Mouse (Mus musculus) erythroblast, adult 5-6 weeks (primary cell): Measurements from ENCODE around the gene Sp3. TPM values are rescaled to one million over a fixed set of nuclear protein-coding genes. Genes with fewer than 3 reads are reported as not detected.
"Not testable (repeated sequence)": the region's sequence is repeated elsewhere in the genome, so short reads cannot be mapped to it uniquely, and the experiment has no call there.

Experiments
- ATAC-seq: replicated peaks from 2 replicates; pipeline ENCODE4 v1.8.0; 2016; ENCODE audit warnings: moderate number of reproducible peaks, mild to moderate bottlenecking, moderate TSS enrichment, inconsistent platforms; ENCODE audit not compliant: poor library complexity, low FRiP score, severe bottlenecking
- total RNA-seq, 2 experiments: library from RNA; stranded (forward) in 1 of 2; stranded (reverse) in 1 of 2; fragments of 150-400 nt in 1 of 2; fragments of 200-764, 138-1000 nt in 1 of 2; gene quantifications; 2 replicates each; pipeline versions ENCODE4 v1.2.3 to v1.2.4; 2015 to 2017; ENCODE audit warnings: low replicate concordance in 2 of 2

Gene Sp3
- 55.8 and 86.7 TPM in 2 replicates for total RNA-seq (2015; ENCODE audit: low replicate concordance)
- 115 and 140 TPM in 2 replicates for total RNA-seq (2017; ENCODE audit: low replicate concordance)

DNA sequence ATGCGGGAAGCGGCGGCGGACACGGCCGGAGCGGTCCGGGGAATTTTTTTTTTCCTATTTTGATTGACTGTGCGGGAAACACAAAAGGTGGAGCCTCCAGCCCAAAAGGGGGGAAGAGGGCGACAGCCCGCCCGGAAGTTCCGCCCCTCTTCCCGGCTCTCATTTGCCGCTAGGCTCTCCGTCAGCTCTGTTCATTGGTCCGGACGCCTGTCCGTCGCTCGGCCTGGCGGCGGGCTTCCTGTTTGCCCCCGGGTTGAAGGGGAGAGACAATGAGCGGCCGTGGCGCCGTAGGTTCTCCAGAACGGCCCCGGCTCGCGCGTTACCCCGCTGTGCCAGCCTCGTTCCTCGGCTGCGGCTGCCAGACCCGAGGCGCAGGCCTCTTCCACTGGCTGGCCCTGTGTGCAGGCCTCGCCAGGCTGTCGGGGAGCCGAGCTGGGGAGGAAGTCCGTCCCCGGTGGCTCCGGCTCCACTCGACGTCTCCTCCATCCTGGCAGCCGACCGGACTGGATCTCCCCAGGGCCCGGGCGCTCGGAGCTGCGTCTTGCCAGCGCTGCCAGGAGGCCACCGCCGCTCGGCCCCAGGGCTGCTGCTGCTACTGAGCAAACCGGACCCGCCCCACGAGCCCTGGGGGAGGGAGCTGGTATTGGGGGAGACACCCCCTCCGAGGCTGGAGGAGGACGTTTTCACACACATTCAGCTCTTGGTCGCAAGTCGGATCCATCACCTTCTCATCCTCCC is at the start of gene Sp3:
Gene Sp3 (minus strand): TSS at position 110 of the 738 bp plus-strand sequence.
- ATAC-seq = peak; percentile 85

DNA sequence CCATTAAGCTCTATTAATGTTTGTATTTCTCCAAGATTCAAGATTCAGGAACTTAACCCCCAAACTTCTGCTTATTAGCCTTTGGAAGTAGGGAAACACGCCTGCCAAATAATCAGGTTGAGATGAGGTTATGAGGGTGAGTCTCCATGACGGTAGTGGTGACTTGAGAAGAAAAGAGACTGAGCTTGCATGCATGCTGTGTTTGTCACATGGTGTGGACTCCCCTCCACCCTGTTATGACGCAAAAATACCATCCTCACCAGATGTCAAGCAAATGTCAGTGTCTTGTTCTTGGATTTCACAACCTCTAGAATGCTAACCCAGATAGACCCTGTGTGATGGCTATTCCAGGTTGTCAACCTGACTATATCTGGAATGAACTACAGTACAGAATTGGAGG is 49.6 kb upstream of the Sp3 start:
- ATAC-seq = no peak

DNA sequence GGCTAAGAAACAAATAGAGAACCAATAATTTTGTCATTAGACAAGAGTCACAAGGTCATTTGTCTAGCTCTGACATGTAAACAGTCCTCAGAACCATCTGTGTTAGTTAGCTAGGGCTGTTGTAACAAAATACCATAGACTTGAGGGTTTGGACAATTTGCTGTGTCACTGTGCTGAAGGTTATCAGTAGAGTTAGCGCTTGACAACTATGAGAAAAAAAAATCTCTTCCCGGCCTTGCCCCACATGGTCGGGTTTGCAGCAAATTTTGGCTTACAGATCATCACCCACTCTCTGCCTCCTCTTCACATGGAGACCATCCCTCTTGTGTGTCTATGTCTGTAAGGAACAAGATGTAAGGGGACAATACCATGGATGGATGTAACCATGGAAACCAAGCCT is 47.8 kb upstream of the Sp3 start:
- ATAC-seq = peak; percentile 27; the same call in 1 of the 2 replicates

DNA sequence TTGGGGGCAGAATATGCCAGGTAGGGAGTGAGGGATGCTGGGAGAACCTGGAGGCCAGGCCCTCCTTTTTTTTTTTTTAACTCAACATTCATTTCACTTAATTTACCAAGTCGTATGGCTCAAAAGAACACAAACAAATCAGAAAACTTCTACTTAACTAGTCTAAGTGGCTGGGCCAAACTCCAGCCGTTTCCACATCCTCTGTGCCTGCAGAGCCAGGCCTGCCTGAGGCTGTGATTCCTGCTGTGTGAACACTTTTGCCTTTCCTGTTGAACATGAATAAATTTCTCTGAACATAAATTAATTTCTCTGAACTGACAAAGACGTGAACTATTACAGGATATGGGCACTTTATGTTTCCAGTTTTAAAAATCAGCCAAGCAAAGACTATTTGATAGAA is 46.9 kb upstream of the Sp3 start:
- no peak for ATAC-seq

DNA sequence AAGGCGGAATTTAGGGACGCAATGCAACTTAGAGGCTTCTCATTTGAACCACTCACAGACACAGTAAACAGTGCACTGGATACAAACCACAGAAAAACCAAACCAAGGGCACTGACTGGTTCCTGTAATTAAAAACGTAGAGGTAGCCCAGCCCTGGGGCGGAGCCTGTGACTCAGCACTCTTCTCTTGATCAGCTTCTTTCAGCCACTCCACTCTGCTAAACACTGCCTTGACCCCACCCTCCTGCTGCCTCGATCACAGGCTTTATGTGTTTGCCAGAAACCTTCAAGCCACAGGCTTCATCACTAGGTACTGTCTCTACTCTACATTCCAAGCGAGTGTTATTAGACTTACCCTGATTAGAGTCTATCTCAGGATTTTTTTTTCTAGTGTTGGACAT is 43.6 kb upstream of the Sp3 start:
- peak; percentile 94 for ATAC-seq

DNA sequence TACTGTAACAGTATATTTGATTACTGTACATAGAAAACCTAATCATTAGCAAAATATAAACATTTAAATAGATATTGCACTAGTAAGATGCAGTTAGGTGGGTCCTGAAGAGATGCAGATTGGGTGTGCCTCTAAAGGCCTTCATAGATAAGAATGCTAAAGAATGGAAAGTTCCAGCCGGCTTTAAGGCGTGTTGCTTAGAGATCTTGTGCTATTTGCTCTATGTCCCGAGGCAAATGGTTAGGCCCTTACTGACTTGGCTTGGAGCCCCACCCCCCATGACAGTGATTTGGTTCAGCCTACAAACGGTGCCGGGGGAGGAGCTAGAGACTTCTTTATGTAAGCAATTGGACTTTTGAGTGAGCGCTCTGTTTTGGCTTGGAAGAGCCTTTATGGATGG is 40.8 kb upstream of the Sp3 start:
- peak; percentile 78 for ATAC-seq

DNA sequence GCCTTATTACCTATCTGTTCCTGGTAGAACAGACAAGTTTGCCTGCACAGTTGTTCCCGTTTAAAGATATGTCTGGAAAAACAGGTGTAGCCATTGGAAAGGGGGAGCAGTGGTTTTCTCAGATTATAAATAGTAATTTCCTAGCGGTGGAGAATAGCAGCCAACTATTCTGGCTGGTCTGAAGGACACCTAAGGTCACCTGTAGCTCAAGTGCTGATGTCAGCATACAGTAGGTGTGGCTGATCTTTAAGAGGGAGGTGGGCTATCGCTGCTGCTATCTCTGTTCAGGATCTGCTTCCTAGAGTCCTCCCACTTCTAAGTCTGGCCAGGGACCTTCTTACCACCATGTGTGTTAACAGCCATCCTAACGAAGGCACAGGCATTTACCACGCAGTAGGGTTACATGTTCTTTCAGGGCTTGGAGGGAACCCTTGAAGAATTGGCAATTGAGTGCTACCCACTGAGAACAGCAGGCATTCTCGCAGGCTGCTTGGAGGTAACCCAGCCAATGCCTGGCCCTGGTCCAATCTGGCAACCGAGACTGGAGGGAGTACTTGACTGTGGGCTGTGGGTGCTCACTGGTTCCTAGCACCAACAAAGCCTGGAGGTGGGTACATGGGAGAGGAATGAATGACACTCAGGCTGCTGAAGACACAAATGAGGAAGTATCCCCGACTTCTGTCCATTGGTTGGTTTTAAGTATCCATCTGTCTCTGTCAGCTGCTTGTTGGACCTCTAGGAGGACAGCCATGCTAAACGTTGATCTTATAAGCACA is 39.3 kb upstream of the Sp3 start:
- ATAC-seq = no peak

DNA sequence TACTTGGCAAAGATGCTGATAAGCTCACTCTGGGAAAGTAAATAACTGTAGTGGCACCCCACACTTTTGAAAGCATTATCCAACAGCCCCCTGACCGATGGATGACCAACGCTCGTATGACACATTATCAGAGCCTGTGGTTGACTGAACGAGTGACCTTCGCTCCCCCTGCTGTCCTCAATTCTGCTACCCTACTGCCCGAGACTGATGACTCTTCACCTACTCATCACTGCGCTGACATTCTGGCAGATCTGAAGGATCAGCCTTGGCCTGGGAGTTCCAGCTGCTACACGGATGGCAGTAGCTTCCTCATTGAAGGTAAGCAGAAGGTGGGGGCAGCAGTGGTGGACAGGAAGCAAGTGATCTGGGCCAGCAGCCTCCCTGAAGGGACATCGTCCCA is 33.8 kb upstream of the Sp3 start:
- ATAC-seq = not testable (repeated sequence)

DNA sequence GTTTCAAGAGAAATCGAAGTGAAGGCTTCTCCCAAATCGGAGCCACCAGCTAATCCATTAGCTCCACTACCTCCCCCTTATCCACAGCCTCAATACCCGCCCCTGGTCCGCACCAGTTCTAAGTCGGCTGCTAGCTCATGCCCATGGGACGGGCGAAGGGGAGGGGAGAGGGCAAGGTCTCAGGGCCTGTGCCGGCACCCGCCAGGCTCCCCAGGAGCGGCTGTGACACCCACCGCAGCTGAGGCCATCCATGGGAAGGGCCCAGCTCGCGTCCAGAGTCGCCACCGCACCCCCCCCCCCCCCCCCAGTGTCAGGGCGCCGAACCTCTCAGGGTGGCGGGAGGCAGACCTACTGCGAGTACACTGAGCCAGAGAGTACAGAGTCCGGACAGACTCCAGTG is 32.4 kb upstream of the Sp3 start:
- peak; percentile 55; the same call in 1 of the 2 replicates for ATAC-seq

DNA sequence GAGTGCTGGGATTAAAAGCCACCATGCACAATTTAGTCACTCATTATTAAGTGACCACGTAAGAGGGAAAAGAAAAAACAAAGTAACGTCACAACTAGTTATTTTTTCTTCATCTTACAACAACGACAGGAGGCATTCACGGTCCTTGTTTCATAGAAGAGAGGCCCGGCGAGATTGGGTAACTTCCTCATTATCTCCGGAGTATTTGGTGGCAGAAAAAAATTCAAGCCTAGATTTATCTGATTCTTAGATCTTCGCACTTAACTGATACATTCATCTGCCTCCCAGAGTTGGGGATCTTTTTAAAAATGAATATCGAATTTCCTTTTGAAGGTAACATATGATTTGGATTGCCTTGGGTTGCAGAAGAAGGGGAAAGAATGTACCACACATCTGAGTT is 27.2 kb upstream of the Sp3 start:
- ATAC-seq = no peak

DNA sequence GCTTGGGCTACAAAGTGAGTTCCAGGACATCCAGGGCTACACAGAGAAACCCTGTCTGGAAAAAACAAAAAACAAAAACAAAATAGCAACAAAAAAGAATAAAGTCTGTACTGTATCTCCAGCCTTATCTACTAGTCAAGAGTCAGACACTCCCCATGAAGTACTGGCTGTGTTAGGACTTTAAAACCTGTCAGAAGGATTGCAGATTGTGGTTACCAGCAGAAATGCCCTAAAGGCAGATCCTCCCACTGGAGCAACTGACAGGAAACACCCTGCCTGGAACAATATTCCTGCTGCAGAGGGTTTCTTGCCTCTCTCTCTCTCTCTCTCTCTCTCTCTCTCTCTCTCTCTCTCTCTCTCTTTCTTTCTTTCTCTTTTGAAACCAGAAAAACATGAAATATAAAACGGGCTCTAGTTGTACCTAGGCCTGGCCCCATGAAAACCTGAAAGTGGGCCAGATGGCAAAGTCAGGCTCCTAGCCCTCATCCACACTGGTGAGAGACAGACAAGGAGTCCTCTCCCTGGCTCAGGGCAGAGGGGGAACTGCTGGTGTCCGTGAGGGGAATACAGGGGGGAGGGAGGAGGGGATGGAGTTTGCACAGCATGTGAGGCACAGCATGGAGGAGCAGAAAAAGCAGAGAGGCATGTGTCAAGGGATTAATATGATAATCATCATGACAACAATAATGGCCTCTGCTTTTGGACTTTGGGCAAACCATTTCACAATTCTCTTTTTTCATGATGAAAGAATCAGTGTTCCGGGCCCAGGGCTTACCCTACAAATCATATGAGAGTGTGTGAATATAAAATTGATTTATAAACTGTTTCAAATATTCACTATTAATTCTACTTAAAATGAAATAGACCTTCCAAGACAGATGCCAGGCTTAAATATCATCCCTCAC is 25.6 kb upstream of the Sp3 start:
- ATAC-seq = no peak

DNA sequence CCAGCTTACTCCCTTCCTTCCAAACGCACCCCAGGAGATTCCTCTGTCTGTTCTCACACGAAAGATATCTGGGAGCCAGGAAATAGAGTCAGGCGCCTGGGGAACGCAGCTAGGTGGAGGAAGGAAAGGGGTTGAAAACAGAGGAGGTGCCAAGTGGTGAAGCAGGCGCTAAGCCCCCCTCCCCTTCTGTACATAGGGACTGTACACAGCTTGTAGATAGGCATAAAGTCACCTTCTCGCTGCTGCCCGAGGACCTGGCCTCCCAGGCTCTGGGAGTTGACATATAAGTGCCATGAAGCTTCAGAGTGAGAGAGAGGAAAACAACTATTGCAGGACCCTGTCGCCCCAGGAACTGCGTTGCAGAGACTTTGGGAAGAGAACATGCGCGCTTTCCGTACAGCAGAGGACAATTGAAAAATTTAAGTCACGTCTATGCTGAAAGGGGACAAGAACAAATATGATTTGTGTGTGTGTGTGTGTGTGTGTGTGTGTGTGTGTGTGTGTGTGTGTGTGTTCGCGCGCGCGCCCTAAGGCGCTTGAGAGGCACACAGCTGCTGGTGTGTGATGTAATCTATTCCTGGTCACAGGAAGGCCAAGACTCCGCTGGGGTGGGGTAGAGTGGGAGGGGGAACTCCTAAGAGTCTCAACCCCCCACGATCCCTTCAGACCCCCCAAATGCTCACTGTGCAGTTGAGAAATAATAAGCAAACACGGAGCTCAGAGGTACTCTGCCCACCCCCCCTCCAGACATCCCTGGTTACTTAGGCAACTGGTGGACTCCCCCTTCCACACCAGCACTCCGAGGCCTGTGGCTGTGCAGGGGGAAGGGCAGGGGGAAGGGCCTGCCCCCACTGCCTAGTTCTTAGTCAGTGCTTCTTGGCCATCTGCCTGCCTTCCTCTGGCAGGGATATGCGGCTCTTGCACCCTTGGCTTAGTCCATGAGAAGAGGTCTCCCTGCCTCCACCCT is 23.8 kb upstream of the Sp3 start:
- peak; percentile 30; the same call in 1 of the 2 replicates for ATAC-seq

DNA sequence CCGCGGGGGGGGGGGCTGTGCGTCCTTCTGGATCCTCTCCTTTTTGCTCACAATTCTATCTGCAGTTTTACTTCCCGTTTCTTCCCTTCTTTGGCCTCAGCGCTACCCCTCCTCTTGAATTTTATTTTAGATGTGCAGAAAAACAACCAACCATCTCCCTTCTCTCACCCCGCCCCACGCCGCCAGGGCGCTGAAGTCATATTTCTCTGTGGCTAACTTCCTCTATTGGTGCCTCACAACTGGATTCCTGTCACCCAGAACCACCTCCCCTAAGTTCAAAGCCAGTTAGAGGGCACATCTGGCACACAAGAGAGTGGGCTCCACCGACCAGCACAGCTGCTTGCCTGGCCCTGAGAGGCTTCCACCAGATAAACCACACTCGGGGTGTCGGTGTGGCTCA is 22.8 kb upstream of the Sp3 start:
- peak; percentile 42 for ATAC-seq

DNA sequence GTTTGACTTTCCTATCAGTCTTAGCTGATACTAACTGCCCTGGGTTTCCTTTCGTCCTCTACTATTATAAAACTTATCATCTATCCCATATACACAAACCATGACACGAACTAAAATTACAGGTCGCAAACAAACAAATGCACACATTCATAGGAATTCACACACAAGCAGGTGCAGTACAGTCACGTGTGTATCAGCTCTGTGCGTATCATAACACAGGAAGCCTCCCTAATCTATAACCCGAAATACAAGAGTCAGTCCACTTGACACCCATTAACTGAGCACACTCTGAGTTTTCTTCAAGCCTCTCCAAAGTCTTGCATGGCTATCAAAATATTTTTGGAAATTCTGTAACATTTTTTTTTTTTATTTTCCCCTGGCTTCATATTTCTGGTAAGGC is 22.2 kb upstream of the Sp3 start:
- ATAC-seq = peak; percentile 54; the same call in 1 of the 2 replicates

DNA sequence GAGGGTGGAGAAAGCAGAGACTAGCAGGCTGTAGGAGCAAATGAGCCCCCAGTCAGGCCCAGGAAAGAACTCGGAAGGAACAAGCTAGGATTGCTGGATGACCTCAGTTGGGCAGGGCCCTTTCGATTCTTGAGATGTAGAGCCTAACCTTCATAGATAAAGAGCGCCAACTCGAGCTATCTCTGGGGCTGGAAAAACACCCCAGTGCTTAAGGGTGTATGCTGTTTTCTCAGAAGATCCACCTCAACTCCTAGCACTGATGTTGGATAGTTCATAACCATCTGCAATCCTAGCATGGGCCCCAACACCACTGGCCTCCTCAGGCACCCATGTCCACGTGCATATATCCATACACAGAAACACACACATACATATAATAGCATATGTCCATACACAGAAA is 21.7 kb upstream of the Sp3 start:
- peak; percentile 66 for ATAC-seq

DNA sequence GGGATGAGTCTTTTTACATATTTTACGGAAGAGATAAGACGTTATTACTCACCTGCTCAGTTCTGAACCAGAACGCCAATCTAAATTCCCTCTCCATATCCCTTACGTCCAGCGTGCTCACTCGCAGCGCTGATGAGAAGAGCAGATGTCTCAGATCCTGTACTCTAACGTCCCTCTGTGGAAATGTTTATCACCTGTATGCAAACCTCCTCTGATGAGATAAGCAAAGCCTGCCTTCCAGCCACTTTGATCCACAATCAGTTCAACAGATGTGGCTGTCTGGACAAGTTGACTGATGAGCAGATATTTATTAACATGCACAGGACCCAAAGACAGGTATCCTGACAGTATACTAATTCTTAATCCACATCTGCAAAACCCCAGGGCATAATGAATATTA is 19.9 kb upstream of the Sp3 start:
- ATAC-seq = no peak

DNA sequence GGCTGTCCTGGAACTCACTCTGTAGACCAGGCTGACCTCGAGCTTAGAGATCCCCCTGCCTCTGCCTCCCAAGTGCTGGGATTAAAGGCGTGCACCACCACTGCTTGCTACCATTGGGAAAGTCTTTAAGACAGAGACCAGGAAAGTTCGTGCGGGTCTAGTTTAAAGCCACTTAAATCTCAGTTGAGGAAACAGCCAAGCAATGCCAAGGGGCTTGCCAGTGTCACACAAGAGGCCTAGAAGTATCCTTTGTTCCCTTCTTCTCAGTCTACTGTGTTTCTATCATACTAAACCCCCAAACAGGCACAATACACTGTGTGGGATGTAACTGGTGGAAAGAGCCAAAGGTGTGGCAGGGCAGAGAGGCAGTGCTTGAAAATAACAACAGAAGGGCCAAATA is 17.3 kb upstream of the Sp3 start:
- ATAC-seq = no peak

DNA sequence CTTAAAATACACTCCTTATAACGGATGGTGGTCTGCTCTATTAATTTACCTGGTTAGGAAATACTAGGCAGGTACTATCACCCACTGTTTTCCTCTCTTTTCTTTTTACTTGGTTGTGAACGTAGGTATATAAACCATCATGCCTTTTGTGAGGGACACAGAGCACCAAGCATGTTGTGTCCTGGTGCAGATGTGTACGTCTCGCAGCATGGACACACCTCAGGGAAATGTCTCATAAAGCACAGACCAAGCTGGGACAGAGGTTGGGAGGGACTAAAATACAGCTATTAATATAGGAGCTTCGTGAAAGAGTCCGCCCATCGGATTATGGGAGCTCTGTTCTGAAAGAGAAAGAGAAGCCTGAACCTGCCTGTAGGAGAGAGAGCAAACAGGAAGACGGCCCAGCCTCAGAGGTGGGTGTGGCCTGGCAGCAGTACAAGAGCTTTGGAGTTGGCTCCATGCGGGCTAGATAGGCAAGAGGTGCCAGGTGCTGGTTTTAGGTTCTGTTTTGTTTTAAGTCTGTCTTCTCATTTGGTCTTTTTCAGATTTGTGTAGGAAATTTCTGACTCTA is 16.6 kb upstream of the Sp3 start:
- ATAC-seq = peak; percentile 97
